Mouse (Mus musculus): ENCODE results near the gene 1810009A15Rik. TPM values are rescaled to one million over a fixed set of nuclear protein-coding genes. Genes with fewer than 3 reads are reported as not detected.

Gene 1810009A15Rik
- 92.0 and 93.3 TPM in 2 replicates for polyA plus RNA-seq (2014; fragmentation: Nextera tagmentation; extraction: Ambion mirVana)

DNA sequence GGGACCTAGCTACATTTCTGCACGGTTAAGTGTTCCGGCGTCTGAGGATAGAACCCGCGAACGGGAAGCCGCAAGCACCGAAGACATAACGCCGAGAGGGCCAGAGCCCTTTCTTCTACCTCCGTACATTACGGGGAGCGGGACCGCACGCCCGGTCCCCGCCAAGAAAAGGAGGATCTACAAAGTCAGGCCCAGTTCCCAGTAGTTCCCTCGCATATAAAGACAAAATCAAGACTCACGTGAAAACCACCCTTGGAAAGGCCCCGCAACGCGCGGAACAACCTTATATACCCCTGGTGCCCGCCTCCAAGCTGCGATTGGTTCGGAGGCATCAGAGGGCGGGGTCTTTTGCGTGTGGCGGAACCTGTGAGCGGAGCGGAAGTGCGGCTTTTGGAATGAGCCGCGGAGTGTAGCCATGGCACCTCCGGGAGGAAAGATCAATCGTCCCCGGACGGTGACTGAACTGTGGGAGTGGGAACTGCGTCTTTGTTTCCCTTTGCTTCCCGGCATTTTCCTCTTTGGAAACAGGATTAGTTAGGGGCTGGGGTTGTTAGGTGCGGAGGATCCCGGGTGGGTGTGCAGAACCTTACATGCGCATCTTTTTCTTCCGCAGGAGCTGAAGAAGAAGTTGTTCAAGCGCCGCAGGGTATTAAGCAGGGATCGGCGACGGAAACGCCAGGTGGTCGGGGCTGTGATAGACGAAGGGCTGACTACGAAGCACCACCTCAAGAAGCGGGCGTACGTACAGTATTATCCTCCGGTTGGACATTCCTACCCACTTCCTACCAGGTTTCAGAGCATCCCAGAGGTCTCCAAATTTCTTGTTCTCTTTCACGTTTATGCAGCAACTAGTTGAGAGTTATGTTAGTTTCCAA lies at the start of gene 1810009A15Rik, which contains the start of gene Gm49416:
Gene 1810009A15Rik, plus strand, starts transcription at position 343 of the 875 bp plus-strand sequence.
Gene Gm49416, plus strand, starts transcription at position 416 of the 875 bp plus-strand sequence.
- under 1% methylated on average over 58 of the region's 58 CpGs for WGBS
- peaks cover 4% of the 10 kb centered on the region for H3K4me1 ChIP-seq (ENCODE audit: insufficient read depth)
- peak; percentile 95 for ATAC-seq (ENCODE audit: insufficient read depth)

DNA sequence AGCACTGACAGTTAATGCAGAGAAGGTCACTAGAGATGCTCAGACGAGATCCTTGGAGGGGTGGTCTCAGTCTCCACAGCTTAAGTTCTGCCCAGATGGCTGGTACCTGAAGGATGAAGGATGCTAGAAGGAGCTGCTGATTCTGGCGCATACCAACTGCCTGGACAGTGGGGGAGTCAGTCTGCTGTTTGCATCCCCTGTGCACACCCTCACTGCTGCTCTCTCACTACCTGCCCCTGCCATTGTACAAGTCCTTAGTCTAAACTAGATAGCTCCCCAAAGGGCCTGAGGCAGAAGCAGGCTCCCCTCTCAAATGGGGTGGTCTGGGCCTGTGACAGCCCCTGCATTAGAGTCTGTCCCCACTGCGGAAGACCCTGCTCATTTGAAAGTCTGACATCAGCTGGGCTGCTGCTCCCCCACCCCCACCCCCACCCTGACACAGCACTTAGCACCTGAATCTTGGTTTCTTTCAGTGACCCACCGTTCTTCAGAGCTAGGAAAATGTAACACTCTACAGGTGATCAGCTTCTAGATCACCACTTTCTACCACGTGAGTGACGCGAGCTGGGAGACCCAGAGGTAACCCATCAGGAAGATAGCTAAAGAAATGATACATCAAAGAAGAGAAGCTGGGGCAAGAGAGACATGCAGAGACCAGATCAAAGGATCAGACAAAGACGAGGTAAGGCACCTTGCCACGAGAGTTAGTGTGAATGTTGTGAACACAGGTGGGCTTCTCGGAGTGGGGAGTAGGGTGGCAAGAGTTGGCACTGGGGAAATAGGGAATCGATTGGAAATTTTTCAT lies 49.3 kb upstream of the 1810009A15Rik start, which contains the start of gene Gng3:
Gene Gng3, minus strand, starts transcription at position 92 of the 805 bp plus-strand sequence.
- Histone ChIP-seq H3K36me3 (ENCODE audit: insufficient read depth) (peaks cover 18% of the 10 kb centered on the region), H3K4me2 (peak within 1 kb of the TSS; percentile 78), H3K27ac (ENCODE audit: low read depth) (peak within 1 kb of the TSS; percentile 98), H3K27me3 (ENCODE audit: insufficient read depth, low read length) (no peaks in the 10 kb centered on the region), H3K4me1 (ENCODE audit: insufficient read depth) (peaks cover 13% of the 10 kb centered on the region), H3K9ac (peak within 1 kb of the TSS; percentile 59), H3K9me3 (ENCODE audit: low read depth, low read length) (no peaks in the 10 kb centered on the region), H3K4me3 (ENCODE audit: low read depth, low read length) (peak within 1 kb of the TSS; percentile 54)
- 64% methylated on average over 11 of the region's 11 CpGs for WGBS
- ATAC-seq (ENCODE audit: insufficient read depth) (no peak), DNase-seq (no peak)
- TF ChIP-seq CTCF (IDR thresholded peaks at IDR 0.05; ENCODE audit: low read depth): no peak

More for the DNA sequence above, at the start of gene 1810009A15Rik, which contains the start of gene Gm49416:
- Histone ChIP-seq H3K9me3 (ENCODE audit: low read depth, low read length) (no peaks in the 10 kb centered on the region), H3K27me3 (ENCODE audit: insufficient read depth, low read length) (no peaks in the 10 kb centered on the region), H3K4me2 (peak within 1 kb of the TSS; percentile 92), H3K36me3 (ENCODE audit: insufficient read depth) (peaks cover 21% of the 10 kb centered on the region), H3K27ac (ENCODE audit: low read depth) (peak within 1 kb of the TSS; percentile 92), H3K9ac (peak within 1 kb of the TSS; percentile 89), H3K4me3 (ENCODE audit: low read depth, low read length) (peak within 1 kb of the TSS; percentile 71)
- no peak for TF ChIP-seq CTCF (IDR thresholded peaks at IDR 0.05; ENCODE audit: low read depth)
- peak; percentile 99 for DNase-seq

DNA sequence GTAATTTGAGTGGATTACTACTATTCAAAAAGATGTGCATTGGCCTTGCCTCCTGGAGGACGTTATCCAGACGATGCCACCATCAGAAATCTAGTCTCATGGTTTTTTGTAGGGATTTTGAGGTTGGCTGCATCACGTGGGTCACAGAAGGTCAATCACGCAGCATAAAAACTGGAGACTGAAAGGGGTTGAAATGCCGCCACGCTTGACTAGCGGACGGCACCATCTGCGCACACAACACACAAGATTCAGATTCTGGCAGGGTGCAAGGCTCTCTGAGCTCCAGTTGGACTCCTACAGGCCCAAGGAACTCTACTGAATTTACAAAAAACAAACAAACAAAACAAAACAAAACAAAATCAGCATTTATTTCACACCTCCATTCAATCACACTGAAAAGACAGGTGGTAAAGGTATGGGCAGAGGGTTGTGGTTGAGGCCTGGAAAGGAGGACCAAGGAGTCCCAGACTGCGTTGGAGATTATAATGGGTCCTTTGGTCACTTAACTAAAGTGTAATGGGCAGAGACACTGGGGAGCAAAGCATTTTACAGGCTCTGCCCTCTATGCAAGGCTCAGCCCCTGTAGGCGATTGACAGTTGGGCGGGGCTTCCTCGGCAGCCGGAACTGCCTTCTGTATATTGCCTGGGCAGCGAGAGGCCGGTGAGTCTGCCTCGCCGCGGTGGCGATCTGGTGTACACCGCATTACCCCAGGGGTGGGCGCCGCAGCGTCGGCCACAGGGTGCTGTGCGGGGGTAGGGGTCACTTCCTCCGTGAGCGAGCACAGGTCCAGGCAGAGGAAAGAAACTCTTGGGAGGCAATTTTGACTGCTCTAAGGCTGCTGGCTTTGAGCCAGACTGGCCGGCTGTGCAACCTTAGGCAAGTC lies 48.5 kb upstream of the 1810009A15Rik start:
- Histone ChIP-seq H3K27ac (ENCODE audit: low read depth) (no peak overlapping the region), H3K36me3 (ENCODE audit: insufficient read depth) (peaks cover 10% of the 10 kb centered on the region), H3K9ac (peak overlapping the region; percentile 61), H3K4me3 (ENCODE audit: low read depth, low read length) (peak overlapping the region; percentile 47), H3K27me3 (ENCODE audit: insufficient read depth, low read length) (no peaks in the 10 kb centered on the region), H3K4me2 (peak overlapping the region; percentile 78), H3K9me3 (ENCODE audit: low read depth, low read length) (no peaks in the 10 kb centered on the region), H3K4me1 (ENCODE audit: insufficient read depth) (peaks cover 13% of the 10 kb centered on the region)
- WGBS: 24% methylated on average over 29 of the region's 29 CpGs
- ATAC-seq (ENCODE audit: insufficient read depth) (peak; percentile 35), DNase-seq (peak; percentile 85)
- TF ChIP-seq CTCF (IDR thresholded peaks at IDR 0.05; ENCODE audit: low read depth): 0 out of 2 replicates have a peak, but pooled peaks have one; percentile 7

DNA sequence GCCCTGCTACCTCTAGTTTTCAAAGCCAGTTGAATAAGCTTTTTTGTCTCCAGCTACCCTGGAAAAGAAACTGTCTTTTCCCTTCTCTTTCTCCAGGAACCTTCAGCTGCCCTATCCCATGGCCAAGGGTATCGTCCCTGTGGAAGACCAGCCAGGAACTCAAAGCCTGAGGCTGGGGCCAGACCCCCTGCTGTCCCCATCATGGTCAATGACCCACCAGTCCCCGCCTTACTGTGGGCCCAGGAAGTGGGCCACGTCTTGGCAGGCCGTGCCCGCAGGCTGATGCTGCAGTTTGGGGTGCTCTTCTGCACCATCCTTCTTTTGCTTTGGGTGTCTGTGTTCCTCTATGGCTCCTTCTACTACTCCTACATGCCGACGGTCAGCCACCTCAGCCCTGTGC lies 47.6 kb upstream of the 1810009A15Rik start:
- H3K9ac ChIP-seq: peak overlapping the region; percentile 61
- ATAC-seq (ENCODE audit: insufficient read depth) (no peak), DNase-seq (no peak)
- H3K27ac ChIP-seq (ENCODE audit: low read depth): no peak overlapping the region
- H3K4me2 ChIP-seq: peak overlapping the region; percentile 78
- no peaks in the 10 kb centered on the region for H3K9me3 ChIP-seq (ENCODE audit: low read depth, low read length)
- peak overlapping the region; percentile 47 for H3K4me3 ChIP-seq (ENCODE audit: low read depth, low read length)
- H3K27me3 ChIP-seq (ENCODE audit: insufficient read depth, low read length): no peaks in the 10 kb centered on the region
- WGBS: 89% methylated on average over 7 of the region's 7 CpGs
- peaks cover 13% of the 10 kb centered on the region for H3K4me1 ChIP-seq (ENCODE audit: insufficient read depth)
- H3K36me3 ChIP-seq (ENCODE audit: insufficient read depth): peaks cover 13% of the 10 kb centered on the region; the same call in 1 of the 2 replicates
- no peak for TF ChIP-seq CTCF (IDR thresholded peaks at IDR 0.05; ENCODE audit: low read depth)

DNA sequence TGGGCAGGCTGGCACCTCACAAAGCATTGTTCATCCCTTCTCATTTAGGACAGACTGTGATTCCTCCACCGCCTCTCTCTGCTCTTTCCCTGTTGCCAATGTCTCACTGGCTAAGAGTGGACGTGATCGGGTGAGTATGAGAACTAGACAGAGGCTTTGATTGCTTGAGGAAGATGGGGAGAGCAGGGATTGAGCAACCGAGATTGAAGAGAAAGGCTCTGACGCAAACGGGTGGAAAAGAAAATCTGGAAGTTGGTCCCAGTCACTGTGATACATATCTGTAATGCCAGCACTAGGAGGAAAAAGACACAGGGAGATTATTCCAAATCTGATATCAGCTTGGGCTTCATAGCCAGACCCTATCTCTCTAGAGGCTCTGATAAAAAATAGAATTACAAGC lies 45.7 kb upstream of the 1810009A15Rik start:
- Histone ChIP-seq H3K27ac (ENCODE audit: low read depth) (no peak overlapping the region), H3K36me3 (ENCODE audit: insufficient read depth) (peaks cover 32% of the 10 kb centered on the region; the same call in 1 of the 2 replicates), H3K9ac (no peak overlapping the region), H3K4me1 (ENCODE audit: insufficient read depth) (peaks cover 11% of the 10 kb centered on the region), H3K27me3 (ENCODE audit: insufficient read depth, low read length) (no peaks in the 10 kb centered on the region), H3K4me3 (ENCODE audit: low read depth, low read length) (no peak overlapping the region), H3K4me2 (no peak overlapping the region), H3K9me3 (ENCODE audit: low read depth, low read length) (no peaks in the 10 kb centered on the region)
- no peak for TF ChIP-seq CTCF (IDR thresholded peaks at IDR 0.05; ENCODE audit: low read depth)
- DNase-seq: no peak
- no peak for ATAC-seq (ENCODE audit: insufficient read depth)
- WGBS: 83% methylated on average over 6 of the region's 6 CpGs
